Mouse (Mus musculus) bone marrow, adult 2 months (tissue): Measurements from ENCODE around the gene Wnk3. TPM values are rescaled to one million over a fixed set of nuclear protein-coding genes. Genes with fewer than 3 reads are reported as not detected.
"Not testable (repeated sequence)": the region's sequence is repeated elsewhere in the genome, so short reads cannot be mapped to it uniquely, and the experiment has no call there.

Source experiments
- H3K27ac ChIP-seq: fragments of 200-500 bp; 2 replicates; pipeline ENCODE4 v1.5.1; 2012; ENCODE audit warnings: low read depth, mild to moderate bottlenecking, control low read depth, inconsistent platforms, low read length; ENCODE audit not compliant: control insufficient read depth, poor library complexity, insufficient read depth
- H3K4me1 ChIP-seq: fragments of 200-500 bp; 2 replicates; pipeline ENCODE4 v1.6.1; 2011; ENCODE audit warnings: low read length; ENCODE audit not compliant: control insufficient read depth, insufficient read depth
- H3K4me3 ChIP-seq: fragments of 200-500 bp; replicated peaks from 2 replicates; pipeline ENCODE3; 2011; ENCODE audit warnings: mild to moderate bottlenecking, low read depth, low read length, control low read depth; ENCODE audit not compliant: control insufficient read depth
- CTCF ChIP-seq: fragments of 200-500 bp; IDR thresholded peaks from 2 replicates; pipeline ENCODE4 v1.5.1; 2011; ENCODE audit warnings: low read length, control low read depth; ENCODE audit not compliant: control insufficient read depth, insufficient read depth
- POLR2A ChIP-seq: fragments of 200-500 bp; IDR thresholded peaks from 2 replicates; pipeline ENCODE4 v1.6.1; 2011; ENCODE audit warnings: low read depth, mild to moderate bottlenecking, control low read depth, low read length, borderline replicate concordance; ENCODE audit not compliant: control insufficient read depth
- WGBS: fragments of 180-500 bp; shearing (Covaris S2); methylation state at CpG from one replicate; pipeline ENCODE4 v1.1.7; 2018; 5-methylcytosine and 5-hydroxymethylcytosine counted together
- polyA plus RNA-seq: library from polyadenylated mRNA; stranded (reverse); fragments of >200 nt; gene quantifications from 2 replicates; pipeline ENCODE4 v1.2.4, GENCODE M21; 2011; ENCODE audit warnings: low replicate concordance; ENCODE audit not compliant: missing spikeins, insufficient read depth, insufficient read length

Wnk3 gene
- polyA plus RNA-seq = 0.32 and 0.40 TPM in 2 replicates

DNA sequence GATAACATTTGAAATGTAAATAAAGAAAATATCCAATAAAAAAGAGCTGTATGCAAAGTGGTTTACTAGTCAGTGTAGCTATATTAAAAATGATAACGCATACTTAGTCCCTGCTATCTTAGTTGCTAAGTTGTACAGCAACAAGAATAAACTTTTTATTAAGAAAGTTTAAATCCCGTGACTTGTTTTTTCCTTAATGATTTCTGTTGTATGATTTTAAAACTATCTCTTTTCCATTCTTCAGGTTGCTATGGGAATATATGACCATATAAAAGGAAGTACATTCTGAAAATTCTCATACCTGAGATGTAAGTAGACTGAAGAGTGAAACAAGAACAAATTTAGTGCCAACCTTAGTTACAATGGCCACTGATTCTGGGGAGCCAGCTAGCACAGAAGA is at the start of gene Wnk3:
Wnk3 (plus strand) TSS at position 301 of the 400 bp plus-strand sequence.
- no peak within 1 kb of the TSS for H3K4me3 ChIP-seq
- H3K4me1 ChIP-seq = no peaks in the 10 kb centered on the region
- 86% methylated on average over 2 of the region's 2 CpGs for WGBS
- TF ChIP-seq CTCF (no peak), POLR2A (no peak)
- H3K27ac ChIP-seq = no peak within 1 kb of the TSS

DNA sequence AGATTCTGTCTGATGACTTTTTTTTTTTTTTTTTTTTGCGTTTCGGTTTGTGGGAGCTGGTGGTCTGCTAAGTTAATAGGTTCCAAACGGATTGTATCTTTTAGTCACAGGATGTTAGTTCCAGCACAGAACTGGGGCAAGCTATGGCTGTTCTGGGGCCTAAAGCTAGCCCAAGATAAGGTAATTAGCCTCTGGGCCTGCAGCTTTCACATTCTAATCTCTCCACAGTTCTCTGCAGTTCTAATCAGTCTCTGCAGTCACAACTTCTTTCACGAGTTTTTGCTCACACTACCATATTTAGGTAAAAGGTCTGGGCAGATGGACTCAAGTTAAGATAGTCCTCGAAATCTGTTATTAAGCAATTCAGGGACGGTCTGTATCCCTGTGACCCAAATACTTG is 39.5 kb upstream of the Wnk3 start:
- 72% methylated on average over 6 of the region's 6 CpGs for WGBS
- no peak overlapping the region for H3K4me3 ChIP-seq

DNA sequence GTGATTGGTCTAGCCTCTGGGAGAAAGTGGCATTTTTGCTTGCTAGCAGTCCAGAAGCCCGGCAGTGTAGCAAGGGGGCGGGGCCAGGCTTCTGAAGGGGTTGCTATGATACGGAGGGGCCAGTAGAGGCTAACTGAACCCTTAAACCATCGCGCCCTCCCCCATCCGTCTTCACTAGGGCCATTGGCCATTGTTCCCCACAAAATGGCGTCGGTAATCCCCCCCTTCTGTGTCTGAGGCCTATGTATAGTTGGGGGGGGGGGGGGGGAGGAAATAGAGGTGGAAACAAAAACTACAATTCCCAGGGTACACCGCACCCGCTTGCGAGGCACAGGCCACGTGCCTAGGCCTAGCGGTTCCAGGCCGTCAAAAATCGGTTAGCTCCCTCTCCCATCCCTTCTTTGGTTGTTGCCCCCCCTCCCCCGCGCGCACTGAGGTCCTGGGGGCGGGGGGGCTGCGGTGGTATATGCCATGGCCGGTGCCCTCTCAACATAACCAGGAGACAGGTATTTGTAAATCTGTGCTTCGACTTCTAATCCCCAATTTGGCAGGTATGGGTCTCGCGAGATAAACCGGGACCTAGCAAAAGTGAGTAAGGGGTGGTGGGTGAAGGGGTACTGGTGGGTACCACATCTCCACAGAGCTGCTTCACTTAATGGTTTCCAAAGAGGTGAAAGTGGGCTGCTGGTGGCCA is 29.3 kb upstream of the Wnk3 start:
- 17% methylated on average over 25 of the region's 25 CpGs for WGBS
- Histone ChIP-seq H3K4me3 (no peak overlapping the region), H3K27ac (no peak overlapping the region), H3K4me1 (no peaks in the 10 kb centered on the region)
- TF ChIP-seq CTCF = no peak
- no peak for TF ChIP-seq POLR2A

More for the DNA sequence above, 39.5 kb upstream of the Wnk3 start:
- TF ChIP-seq CTCF (no peak), POLR2A (no peak)
- no peak overlapping the region for H3K27ac ChIP-seq
- no peaks in the 10 kb centered on the region for H3K4me1 ChIP-seq

DNA sequence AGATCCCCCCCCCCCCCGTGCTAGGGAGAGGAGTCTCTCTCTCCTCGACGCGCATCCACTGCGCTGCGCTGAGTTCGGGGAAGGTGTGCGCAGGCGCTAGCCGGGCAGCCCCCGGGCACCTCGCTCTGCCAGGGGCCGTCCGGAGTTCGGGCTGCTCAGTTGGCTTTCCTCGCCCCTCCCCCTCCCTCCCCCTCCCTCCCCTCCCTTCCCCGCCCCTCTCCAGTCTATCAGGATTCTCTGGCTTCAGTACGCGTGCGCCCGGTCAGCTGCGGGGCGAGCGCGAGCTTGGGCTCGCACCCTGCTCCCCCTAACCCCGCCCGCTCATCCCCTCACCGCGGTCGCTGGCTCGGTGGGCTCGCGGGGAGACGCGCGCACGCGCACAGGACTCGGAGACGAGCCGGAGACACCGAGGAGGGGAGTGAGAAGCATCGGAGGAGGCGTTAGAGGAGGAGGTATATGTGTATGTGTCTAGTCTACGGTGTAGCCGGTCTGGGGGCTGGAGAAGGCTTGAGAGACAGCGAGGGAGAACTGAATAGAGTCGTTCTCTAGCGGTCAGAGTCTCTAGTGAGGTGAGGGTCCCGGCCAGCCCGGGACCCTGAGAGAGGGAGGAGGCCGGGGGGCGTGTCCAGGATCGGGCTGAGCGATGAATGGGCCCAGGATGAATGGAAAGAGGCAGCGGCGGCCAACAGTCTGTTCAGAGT is 28.5 kb upstream of the Wnk3 start:
- Histone ChIP-seq H3K27ac (no peak overlapping the region), H3K4me1 (no peaks in the 10 kb centered on the region), H3K4me3 (no peak overlapping the region)
- TF ChIP-seq CTCF (no peak), POLR2A (no peak)
- WGBS = 14% methylated on average over 42 of the region's 58 CpGs

DNA sequence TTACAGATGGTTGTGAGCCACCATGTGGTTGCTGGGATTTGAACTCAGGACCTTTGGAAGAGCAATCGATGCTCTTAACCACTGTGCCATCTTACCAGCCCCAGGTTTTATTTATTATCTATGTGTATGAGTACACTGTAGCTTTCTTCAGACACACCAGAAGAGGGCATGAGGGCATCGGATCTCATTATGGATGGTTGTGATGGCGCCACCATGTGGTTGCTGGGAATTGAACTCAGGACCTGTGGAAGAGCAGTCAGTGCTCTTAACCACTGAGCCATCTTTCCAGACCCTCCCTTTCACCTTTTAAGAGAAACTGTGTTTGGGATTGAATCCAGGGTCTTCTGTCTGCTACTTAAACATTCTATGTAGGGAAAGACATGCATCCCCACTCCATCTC is 24.7 kb upstream of the Wnk3 start:
- H3K27ac ChIP-seq, H3K4me1 ChIP-seq, H3K4me3 ChIP-seq: not testable (repeated sequence)
- TF ChIP-seq CTCF = peak; percentile 10; the same call in 1 of the 2 replicates
- 67% methylated on average over 3 of the region's 3 CpGs for WGBS

DNA sequence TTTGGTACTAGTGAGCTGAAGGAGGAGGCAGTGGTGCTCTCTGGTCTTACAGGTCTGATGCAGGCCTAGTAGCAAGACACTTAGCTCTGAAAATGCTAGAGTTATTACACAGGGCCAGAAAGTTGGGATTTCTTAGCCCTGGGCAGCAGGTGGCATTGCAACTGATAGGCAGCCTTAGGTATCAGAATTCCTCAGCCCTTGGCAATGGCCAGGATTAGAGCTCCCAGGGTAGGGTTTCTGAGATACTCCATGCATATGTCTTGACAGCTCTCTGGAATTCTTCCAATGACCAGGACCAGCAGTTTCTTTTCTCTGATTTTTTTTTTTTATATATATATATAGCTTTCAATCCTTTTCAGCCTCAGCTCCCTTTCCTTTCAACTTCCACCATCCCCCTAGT is 100.5 kb downstream of the Wnk3 start:
- H3K27ac ChIP-seq = no peak overlapping the region
- no peak overlapping the region for H3K4me3 ChIP-seq
- TF ChIP-seq POLR2A (no peak), CTCF (no peak)
- H3K4me1 ChIP-seq = no peaks in the 10 kb centered on the region

DNA sequence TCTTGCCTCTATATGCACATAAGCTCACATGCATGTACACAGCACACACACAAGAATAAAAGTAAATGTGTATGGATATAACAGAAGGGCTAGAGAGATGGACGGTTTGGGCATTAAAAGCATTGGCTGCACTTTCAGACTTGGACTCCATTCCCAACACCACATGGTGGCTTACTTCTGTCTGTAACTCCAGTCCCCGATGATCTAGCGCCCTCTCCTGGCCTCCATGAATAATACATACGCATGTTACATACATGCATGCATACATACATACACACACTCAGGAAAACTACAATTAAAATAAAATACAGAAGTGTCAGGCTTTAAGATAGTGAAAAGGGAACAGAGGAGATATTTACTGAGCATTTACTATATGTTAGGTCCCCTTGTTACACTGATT is 115.9 kb downstream of the Wnk3 start:
- WGBS = 74% methylated on average over 4 of the region's 4 CpGs
- no peak overlapping the region for H3K27ac ChIP-seq
- no peak overlapping the region for H3K4me3 ChIP-seq
- TF ChIP-seq CTCF (no peak), POLR2A (no peak)
- no peaks in the 10 kb centered on the region for H3K4me1 ChIP-seq

DNA sequence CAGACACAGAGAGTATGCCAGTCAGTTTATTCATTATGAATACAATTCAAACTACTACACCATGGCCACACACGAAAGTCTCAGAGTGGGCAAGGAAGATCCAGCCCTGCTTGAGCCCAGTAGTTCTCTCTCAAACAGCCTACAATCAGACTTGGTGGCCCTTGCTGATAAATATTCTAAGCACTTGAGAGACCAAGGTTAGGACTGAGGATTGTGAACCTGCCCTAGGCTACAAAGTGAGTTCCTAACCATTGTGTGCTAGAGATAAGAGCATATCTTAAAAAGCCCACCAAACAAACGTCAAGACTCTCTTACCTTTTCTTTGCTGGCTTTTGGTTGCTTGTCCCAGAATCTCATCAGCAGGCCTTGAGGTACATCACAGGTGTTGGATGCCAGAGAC is 135.7 kb downstream of the Wnk3 start:
- no peak overlapping the region for H3K4me3 ChIP-seq
- WGBS = 66% methylated on average over 2 of the region's 2 CpGs
- TF ChIP-seq POLR2A = no peak
- no peak for TF ChIP-seq CTCF
- no peak overlapping the region for H3K27ac ChIP-seq
- H3K4me1 ChIP-seq = no peaks in the 10 kb centered on the region

DNA sequence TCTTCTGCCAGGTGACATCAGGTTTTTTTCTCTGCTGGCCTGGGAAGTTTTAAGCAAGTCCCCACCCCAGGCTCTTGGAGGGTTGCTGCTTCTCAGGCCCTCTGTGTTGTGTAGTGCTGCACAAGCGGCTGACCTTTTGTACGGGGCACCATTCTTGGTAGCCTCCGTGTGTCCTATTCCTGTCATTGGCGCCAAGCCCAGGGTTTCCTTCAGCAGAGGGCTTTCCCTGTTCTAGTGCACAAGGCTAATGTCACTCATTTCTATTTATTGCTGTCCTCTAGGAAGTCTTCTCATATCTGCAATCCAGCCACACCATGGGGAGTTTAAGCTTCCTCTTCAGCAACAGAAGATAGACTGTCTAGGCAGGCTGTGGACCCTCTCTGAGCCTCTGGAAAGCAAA is 139.9 kb downstream of the Wnk3 start:
- TF ChIP-seq POLR2A (no peak), CTCF (no peak)
- WGBS = 77% methylated on average over 4 of the region's 4 CpGs
- H3K27ac ChIP-seq = no peak overlapping the region

More for the DNA sequence above, 139.9 kb downstream of the Wnk3 start:
- H3K4me3 ChIP-seq = no peak overlapping the region
- no peaks in the 10 kb centered on the region for H3K4me1 ChIP-seq
